Mouse (Mus musculus) adrenal gland, adult 2 months (tissue): ENCODE results near the gene Entpd2. TPM values are rescaled to one million over a fixed set of nuclear protein-coding genes. Genes with fewer than 3 reads are reported as not detected.
"Not testable (repeated sequence)": the region's sequence is repeated elsewhere in the genome, so short reads cannot be mapped to it uniquely, and the experiment has no call there.

Source experiments
- DNase-seq: peaks from one replicate; pipeline ENCODE4 v3.0.0; 2021
- polyA plus RNA-seq: library from polyadenylated mRNA; depleted of rRNA; stranded (reverse); fragments of >200 nt; gene quantifications from 2 replicates; pipeline ENCODE4 v1.2.3, GENCODE M21; 2012
- total RNA-seq, 2 experiments: library from RNA; stranded (reverse); gene quantifications; 2 replicates each; pipeline ENCODE4 v1.2.3; 2021

The Entpd2 gene
- total and polyA plus RNA-seq, 3 experiments: 3.7 to 21.1 (median 7.2) TPM

DNA sequence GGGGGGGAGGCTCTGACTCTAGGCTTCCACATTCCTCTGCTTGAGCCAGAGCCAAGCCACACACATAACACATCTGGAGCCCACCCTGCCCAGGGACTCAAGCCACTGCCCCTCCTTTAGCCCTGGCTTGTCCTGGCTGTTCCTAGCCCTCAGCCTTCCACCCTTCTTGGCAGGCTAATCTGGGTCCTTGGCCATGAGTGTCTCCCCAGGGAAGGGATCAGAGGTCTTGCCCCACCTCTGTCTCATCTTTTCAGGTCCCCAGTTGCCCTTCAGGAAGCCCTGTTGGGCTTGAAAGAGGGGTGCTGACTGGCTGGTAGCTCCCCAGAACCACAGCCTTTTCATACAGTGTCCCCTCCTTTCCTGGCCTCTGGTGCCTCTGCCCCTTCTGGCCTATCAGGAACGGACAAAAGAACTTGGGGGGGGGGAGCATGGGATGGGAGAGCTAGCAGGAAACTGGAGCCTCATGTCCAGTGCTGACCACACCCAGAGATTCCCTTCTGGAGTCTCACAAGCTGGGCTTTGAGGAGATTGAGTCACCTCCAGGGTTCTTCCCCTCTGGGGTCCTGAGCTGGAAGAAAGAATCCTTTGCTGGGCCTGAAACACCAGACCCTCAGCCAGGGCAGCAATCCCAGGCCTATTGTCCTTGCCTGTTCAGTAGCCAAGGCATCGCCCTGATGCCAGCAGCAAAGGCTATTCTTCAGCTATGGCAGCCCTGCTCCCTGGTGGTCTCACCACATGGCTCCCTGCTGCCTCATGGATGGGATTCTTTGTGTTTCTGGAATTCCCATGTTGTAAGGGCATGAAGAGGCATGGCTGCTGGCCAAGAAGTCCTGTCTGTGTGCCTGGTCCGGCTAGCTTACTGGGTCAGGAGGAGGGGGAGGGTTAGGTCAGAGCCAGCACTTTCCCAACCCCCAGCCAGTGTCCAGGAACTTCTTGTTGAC, 1.1 kb upstream of the Entpd2 start:
- DNase-seq: no peak

DNA sequence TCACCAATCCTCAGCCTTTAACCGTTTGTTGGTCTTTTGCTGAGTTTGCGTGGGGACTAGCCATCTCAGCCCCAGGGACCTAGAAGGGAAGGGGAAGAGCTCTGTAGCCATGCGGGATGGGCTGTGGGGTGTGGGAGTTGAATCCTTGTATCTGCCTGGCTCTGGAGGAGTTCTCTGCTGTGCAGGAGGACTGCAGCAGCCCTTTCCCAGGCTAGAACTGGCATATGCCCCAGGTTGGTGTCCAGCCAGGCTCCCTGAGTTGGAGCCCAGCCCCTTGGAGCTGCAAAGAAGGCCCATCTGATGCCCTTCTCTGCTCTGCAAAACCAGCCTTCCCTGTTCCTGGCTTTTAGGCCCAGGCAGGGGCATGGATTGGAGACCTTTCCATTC, 916 bp downstream of the Entpd2 start:
- no peak for DNase-seq

DNA sequence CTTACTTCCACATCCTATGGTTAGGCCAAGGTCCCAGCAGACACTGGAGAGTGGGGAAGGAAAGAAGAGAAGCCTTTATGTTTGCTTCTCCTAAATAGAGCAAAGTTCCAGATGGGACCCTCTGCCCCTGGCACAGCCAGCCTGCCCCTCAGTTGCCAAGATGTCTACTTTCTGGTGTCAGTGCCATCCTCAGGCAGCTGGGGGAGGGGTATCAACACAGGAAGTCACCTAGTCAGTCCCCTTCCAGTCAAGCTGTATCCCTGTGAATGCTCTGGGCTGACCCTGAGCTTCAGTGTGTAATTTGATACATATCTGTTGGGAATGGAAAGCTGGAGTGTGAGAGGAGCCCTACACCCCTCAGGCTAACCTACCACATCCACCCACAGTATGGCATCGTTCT, 1.3 kb downstream of the Entpd2 start:
- no peak for DNase-seq

DNA sequence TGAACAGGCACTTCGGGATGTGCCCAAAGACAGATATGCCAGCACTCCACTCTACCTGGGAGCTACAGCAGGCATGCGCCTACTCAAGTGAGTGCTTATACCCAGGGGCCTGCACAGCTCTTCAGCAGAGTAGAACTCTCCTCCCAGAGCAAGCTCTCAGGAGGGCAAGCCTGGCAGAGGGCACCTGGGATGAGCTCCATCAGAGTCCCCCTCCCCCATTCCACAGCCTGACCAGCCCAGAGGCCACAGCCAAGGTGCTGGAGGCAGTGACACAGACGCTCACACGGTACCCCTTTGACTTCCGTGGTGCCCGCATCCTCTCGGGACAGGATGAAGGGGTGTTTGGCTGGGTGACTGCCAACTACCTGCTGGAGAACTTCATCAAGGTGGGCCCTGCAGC, 2.4 kb downstream of the Entpd2 start:
- DNase-seq: no peak

DNA sequence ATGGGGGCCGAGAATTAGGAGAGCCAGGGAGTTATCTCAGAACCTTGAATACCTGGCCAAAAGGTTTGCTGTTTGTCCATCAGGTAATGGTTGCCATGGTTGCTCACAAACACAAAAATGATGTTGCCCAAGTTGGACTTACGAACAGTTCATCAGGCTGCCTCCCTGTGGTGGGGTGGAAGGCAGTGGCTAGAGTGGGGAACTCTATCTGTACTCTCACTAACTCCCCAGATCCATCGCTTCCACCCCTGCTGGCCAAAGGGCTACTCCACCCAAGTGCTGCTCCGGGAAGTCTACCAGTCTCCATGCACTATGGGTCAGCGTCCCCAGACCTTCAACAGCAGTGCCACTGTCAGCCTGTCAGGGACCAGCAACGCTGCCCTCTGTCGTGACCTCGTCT, 3.4 kb downstream of the Entpd2 start, which contains the start of gene Npdc1:
Npdc1 (plus strand) TSS at position 301 of the 400 bp plus-strand sequence.
- DNase-seq: no peak

DNA sequence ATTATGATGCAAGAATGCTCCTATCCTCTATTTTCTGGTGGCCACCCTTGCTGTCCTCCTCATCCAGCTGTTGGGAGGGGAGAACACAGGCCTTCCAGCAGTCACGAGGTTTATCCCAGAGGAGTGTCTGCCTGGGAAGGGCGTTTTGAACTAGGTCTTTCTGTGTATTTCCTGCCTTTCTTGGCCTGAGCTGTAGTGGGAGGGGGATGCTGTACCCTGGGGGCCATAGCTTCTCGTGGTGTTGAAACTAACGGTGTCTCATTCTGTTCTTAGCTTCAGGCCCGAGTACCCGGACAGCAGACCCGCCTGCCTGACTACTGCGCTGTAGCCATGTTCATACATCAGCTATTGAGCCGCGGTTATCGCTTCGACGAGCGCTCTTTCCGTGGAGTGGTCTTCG, 4.6 kb downstream of the Entpd2 start:
- DNase-seq: no peak

DNA sequence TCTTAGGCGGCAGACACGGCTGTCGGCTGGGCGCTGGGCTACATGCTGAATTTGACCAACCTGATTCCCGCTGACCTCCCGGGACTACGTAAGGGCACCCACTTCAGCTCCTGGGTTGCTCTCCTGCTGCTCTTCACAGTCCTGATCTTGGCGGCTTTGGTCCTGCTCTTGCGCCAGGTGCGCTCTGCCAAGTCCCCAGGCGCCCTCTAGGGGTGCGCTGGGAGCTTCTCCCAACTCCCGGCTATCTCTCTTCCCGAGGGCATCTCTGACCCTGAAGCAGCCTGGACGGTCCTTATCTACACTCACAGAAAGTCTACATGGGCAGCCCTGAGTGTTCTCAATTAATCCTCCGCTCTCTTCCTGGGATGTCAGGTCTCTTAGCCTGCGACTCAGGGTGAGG, 5.1 kb downstream of the Entpd2 start:
- peak; percentile 79 for DNase-seq

DNA sequence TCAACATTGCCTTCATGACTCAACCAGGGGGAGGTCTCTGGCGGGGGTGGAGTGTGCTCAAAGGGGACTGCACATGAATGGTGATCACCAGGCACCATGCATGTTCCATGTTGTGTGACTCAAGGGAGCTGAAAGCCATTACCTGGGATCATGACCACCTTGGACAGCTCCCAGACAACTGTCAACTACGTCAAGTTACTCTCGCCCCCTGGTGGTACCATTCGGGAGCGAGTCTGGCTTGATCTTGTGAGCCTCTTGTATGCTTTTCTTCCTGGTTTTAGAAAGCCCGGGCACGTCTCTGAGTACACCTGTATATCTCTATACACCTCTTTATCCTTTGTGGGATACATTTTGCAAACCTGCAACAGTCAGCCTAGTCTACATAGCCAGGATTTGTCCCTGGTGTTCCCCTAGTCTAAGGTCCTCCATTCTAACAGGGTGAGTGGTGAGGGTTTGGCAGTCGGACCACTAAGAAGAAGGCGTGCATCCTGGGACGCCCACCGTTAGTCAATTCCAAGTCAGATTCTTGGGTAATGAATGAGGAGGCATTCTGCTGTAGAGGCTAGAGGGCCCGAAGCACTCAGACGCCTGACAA, 6.8 kb downstream of the Entpd2 start:
- peak; percentile 62 for DNase-seq

DNA sequence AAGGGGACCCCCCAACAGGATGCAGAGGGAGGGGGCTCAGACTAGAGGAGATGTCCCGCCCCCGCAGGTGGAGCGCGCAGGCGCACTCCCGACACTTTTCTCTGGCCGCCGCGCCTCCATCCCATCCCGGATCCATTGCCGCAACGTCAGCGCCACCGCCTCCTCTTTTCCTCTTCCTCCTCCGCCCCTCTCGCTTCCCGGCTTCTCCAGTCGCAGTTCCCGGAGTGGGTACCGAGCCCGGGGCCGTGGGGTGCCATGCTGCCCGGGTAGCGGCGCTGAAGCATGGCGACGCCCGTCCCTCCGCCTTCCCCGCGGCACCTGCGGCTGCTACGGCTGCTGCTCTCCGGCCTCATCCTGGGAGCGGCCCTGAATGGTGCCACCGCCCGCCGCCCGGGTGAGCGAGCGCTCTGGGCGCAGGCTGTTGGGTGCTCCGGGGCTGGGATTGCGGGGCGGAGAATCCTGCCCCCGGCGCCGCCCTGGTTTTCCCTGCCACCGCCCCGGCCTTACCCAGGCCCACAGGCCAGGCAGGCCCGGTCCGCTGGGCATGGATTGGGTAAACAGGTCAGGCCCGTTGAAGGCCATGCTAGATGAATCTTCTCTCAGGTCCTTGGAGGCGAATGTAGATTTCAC, 7.4 kb downstream of the Entpd2 start:
- DNase-seq: peak; percentile 87

DNA sequence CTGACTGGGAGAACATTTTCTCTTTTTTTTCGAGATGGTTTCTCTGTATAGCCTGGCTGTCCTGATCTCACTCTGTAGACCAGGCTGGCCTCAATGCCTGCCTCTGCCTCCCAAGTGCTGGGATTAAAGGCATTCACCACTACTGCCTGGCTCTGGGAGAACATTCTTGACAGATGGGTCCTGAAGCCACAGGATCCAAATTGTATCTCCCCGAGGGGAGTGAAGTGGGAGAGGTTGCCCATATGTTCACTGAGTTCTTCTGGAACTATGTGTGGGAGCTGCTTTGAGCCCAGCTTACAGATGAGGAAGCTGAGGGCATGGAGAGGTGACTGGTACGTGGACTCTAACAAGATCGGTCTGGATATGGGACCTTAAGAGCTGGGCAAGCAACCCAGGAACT, 8.3 kb downstream of the Entpd2 start:
- DNase-seq: no peak

DNA sequence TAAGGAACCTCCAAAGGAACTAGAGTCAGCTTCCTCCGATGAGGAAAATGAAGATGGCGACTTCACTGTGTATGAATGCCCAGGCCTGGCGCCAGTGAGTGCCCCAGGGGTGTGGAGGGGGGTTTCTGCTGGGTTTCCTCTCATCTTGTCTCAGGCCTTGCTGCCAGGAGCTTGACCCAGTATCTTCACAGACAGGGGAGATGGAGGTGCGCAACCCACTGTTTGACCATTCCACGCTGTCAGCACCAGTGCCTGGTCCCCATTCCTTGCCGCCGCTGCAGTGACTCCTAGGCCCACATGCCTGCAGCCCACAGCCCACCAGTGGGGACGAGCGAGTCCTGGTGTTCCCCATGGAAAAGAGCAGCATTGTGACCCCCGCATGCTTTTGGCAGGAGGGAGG, 13.2 kb downstream of the Entpd2 start:
- DNase-seq: no peak

DNA sequence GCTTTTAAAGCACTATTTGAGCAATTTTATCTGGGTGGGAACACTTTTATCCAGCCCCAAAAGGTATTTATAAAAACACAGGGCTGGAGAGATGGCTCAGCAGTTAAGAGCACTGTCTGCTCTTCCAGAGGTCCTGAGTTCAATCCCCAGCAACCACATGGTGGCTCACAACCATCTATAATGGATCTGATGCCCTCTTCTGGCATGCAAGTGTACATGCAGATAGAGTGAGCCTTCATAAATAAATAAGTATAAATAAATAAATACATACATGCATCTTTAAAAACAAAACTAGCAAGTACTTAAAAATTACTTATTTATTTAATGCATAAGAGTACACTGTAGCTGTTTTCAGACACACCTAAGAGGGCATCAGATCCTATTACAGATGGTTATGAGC, 17.8 kb downstream of the Entpd2 start:
- not testable (repeated sequence) for DNase-seq

DNA sequence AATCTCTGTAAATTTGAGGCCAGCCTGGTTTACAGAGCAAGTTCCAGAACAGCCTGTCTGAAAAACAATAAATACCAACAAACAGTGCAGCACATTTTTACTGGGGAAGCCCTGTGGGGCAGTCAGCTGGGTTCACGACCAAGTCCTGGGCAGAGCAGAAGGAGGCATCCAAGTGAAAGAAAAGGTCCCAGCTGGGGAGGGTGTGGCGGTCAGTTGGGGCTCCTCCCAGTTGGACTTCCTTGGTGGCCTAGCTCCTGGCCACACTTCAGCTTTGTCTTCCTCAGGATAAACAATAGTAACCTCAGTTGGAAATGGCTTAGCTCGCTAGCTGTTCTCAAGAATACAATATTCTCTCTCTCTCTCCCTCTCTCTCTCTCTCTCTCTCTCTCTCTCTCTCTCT, 21.8 kb downstream of the Entpd2 start:
- DNase-seq: peak; percentile 27

DNA sequence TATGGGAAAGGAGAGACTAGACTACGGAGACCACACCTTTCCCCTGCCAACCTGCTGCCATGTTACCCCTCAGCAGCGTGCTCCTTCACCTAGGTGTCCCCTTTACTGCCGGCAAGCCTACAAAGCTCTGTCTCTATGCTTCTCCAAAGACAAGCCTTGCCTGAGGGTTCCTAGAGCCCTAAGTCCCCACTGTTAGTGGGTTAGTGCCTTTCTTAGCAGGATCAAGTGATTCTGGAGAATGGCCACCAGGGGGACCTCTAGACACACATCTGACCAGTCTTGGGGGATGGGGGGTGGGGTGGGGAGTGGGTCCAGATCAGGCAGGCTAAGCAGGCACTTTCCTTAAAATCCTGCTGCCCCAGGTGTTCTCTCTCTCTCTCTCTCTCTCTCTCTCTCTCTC, 26.2 kb downstream of the Entpd2 start:
- peak; percentile 49 for DNase-seq

DNA sequence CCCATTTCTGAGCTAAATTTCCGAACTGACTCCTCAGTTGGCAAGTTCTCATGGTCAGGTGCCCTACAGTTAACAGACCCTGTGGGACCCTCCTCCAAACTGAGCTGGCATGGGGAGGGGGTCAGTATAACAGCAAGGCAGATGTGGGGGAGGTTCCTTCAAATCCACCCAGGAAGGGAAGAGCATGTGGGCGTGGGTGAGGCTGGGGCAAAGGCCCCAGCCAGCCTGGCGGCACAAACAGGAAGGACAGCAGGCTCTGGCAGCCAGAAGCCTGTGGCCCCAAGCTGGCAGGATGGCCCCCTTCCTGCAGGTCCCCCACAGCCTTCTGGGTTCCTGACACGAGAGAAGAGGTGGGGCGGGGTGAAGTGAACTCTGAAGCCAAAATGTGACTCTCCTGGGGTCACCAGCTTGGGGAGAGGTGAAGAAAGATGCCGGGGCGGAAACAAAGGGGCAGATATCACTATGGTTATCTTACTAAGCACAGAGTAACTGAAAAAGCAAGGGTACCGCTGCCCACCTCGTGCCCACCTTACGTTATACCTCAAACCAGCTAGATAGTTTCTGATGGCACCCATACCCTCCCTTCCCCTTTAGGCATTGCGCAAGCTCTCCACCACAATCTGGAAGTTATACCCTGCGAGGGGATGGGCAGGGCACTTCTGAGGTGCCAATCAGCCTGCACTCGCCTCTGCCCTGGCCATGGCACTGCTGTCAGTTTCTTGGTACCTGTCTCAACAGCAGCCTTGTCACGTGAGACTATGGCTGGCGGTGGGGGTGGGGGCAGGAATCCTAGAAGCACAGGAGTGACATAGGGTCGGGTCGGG, 27.1 kb downstream of the Entpd2 start, which contains the start of gene Fut7:
Fut7 (plus strand) TSS at position 681 of the 824 bp plus-strand sequence.
- DNase-seq: no peak

DNA sequence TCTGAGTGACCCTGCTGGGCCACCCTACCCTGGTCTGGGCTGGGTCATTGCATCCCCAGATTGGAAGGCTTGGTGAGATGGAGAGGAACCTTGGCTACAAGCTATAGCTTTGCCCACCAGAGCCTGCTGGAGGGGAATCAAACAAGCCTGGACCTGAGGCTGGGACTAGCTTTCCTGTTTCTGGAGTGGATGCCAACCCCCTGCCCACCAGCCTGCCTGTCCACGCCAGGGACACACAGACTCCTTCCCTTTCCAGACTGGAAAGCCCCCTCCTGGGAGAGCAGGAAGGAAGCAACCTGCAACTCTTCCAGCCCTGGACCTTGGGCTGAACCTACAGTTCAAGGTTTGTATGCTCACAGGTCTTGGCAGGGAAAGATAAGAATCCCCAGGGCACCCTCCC, 28.0 kb downstream of the Entpd2 start:
- no peak for DNase-seq

DNA sequence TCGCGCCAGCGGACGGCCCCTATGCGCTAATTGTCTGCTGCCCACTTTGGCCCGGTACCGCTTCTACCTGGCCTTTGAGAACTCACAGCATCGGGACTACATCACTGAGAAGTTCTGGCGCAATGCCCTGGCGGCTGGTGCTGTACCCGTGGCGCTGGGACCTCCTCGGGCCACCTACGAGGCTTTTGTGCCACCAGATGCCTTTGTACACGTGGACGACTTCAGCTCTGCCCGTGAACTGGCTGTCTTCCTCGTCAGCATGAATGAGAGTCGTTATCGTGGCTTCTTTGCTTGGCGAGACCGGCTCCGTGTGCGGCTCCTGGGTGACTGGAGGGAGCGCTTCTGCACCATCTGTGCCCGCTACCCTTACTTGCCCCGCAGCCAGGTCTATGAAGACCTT, 29.8 kb downstream of the Entpd2 start:
- no peak for DNase-seq

DNA sequence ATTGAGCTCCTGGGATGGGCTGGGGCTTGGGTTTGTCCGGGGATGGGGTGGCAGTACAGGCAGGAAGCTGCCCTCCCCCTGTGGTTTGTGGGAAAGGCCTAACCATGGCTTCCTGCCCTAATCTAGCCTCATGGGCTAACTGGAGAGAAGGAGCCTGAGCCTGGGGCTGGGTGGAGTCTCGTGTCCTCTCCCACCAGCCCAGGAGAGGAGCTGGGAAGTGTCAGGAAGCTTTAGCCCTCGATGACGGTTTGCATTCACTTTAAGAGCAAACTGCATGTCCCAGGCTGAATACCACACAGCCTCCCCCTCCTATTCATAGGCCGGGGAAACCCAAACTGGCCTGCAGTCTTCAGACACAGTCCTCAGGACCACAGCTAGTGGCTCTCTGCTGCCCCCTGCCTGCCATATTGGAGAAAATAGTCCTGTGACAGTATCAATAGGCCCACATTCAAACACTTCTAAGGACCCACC, 31.1 kb downstream of the Entpd2 start:
- peak; percentile 59 for DNase-seq

DNA sequence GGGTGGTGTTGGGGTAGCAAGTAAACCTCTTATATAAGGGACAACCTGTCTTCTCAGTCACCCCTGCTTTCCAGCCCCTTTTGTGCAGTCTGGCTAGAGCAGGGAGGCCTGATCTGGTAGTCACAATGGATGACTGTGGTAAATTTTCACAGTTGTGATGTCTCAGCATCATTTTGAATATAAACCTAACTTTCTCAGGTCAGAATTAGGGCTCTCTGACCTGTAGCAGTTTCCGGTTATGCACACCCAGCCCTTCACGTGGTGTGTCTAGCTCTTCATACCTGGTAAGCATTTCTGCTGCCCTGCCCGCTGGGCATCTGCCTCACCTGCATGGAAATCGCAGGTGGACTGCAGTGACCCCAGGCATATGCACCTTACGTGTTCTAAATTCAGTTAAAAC, 31.6 kb downstream of the Entpd2 start:
- no peak for DNase-seq

DNA sequence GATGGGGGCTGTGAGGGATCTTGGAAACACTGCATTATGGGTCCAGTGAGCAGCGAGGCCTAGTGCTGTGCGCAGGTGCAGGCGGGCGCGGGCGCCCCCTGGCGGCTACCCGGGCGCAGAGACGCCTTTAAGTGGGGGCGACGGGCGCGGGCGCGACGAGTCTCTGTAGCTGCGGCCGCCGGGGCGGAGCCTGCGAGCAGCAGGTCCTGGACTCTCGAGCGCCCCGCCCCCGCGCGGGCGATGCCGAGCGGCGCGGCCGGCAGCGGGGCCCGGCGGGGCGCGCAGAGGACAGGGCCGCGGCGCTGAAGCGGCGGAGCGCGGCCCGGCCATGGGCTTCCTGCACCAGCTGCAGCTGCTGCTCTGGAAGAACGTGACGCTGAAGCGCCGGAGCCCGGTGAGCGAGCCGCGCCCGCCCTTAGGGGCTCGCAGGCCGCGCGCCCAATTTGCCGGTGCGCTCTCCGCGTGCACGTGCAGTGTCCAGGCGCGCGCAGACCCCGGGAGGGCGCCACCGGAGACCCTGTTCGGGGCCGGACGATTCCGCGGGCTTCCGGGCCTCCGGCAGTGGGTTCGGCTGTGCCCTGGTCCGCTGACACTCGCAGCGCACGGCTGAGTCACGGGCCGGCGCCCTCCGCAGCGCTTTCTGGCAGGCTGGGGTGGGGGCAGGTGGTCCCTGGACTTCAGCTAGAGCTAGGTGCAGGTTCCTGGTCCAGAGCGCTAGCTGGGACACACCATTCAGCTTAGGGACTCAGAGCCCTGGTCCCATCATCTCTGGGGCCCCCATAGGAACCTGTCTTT, 33.0 kb downstream of the Entpd2 start, which contains the start of gene Abca2:
Abca2 (plus strand) TSS at position 262 of the 795 bp plus-strand sequence.
- peak; percentile 96 for DNase-seq
